In genomic region chr4:32202362-32202761, GRCm38 (mm10) we compare ENCODE assay signal across 15 mouse cellular contexts.
"Had no signal": no experiment of that assay in that cellular context is flagged by ENCODE, and none has a peak within 500 bp of the region (broad histone marks: within the 10 kb centered on the region; RNA-seq: fewer than 3 reads in every experiment).

No protein-coding gene starts in this region.

- H3K9ac ChIP-seq: limb, embryonic 12.5 days; limb, embryonic 15.5 days; liver, embryonic 14.5 days; liver, postnatal 0 days; lung, embryonic 15.5 days had no signal

- DNase-seq: kidney, postnatal 14 days; kidney, postnatal 4 days; left cerebral cortex, postnatal 4 days; liver, postnatal 0 days; lung, postnatal 14 days; lung, postnatal 4 days; midbrain, embryonic 14.5 days; thymus, adult 18-20 months; thymus, postnatal 36 days had no signal

- H3K27ac ChIP-seq: limb, embryonic 12.5 days; limb, embryonic 15.5 days; liver, embryonic 14.5 days; lung, embryonic 15.5 days had no signal

- H3K27me3 ChIP-seq: limb, embryonic 12.5 days; limb, embryonic 15.5 days; lung, embryonic 15.5 days had no signal

- H3K4me3 ChIP-seq: limb, embryonic 12.5 days; limb, embryonic 15.5 days; lung, embryonic 15.5 days had no signal

- H3K4me2 ChIP-seq: limb, embryonic 12.5 days; limb, embryonic 15.5 days; liver, embryonic 11.5 days; lung, embryonic 15.5 days; midbrain, embryonic 11.5 days had no signal

- ATAC-seq: liver, postnatal 0 days had no signal

- H3K9me3 ChIP-seq: limb, embryonic 12.5 days; limb, embryonic 15.5 days; lung, embryonic 15.5 days had no signal

- H3K36me3 ChIP-seq: limb, embryonic 12.5 days; limb, embryonic 15.5 days; lung, embryonic 15.5 days had no signal
